Mouse (Mus musculus) heart, embryonic 16.5 days (tissue): ENCODE measurements around the gene Aplf. TPM values are rescaled to one million over a fixed set of nuclear protein-coding genes. Genes with fewer than 3 reads are reported as not detected.

Experiments used
- ATAC-seq: fragments of 200-750 bp; cut with Nextera tagmentation; replicated peaks from 2 replicates; pipeline ENCODE4 v1.8.0; 2017; ENCODE audit warnings: moderate number of reproducible peaks; ENCODE audit not compliant: insufficient read depth, low FRiP score; ENCODE audit errors: extremely low read depth
- H3K27ac ChIP-seq: fragments of 300-500 bp; sonication (generic); 2 replicates; pipeline ENCODE4 v1.5.1; 2014; ENCODE audit warnings: mild to moderate bottlenecking, low read length, control low read depth, moderate library complexity
- H3K27me3 ChIP-seq: fragments of 300-500 bp; sonication (generic); 2 replicates; pipeline ENCODE4 v1.6.1; 2014; ENCODE audit warnings: low read length, mixed read lengths; ENCODE audit not compliant: control insufficient read depth, insufficient read depth
- H3K36me3 ChIP-seq: fragments of 300-500 bp; sonication (generic); 2 replicates; pipeline ENCODE4 v1.6.1; 2014; ENCODE audit not compliant: control insufficient read depth, insufficient read depth
- H3K4me1 ChIP-seq: fragments of 300-500 bp; sonication (generic); 2 replicates; pipeline ENCODE4 v1.6.1; 2014; ENCODE audit warnings: low read length, mixed read lengths; ENCODE audit not compliant: control insufficient read depth, insufficient read depth
- H3K4me2 ChIP-seq: fragments of 300-500 bp; sonication (generic); 2 replicates; pipeline ENCODE4 v1.6.1; 2014; ENCODE audit warnings: low read depth, mild to moderate bottlenecking, control low read depth, low read length
- H3K4me3 ChIP-seq: fragments of 300-500 bp; sonication (generic); 2 replicates; pipeline ENCODE4 v1.5.1; 2014; ENCODE audit warnings: mild to moderate bottlenecking, control low read depth, low read length
- H3K9ac ChIP-seq: fragments of 300-500 bp; sonication (generic); 2 replicates; pipeline ENCODE4 v1.6.1; 2014; ENCODE audit warnings: low read length, control low read depth
- H3K9me3 ChIP-seq: fragments of 300-500 bp; sonication (generic); replicated peaks from 2 replicates; pipeline ENCODE4 v1.6.1; 2016; ENCODE audit warnings: low read length; ENCODE audit not compliant: control insufficient read depth
- WGBS: fragments of 180-500 bp; shearing (Covaris S2); extraction: QIAGEN DNeasy Blood & Tissue Kit; methylation state at CpG from one replicate; pipeline ENCODE4 v1.1.7; 2014; 5-methylcytosine and 5-hydroxymethylcytosine counted together
- polyA plus RNA-seq: library from polyadenylated mRNA; unstranded; fragments of >200 nt; fragmentation: Nextera tagmentation; extraction: Ambion mirVana; gene quantifications from 2 replicates; pipeline ENCODE4 v1.2.1, GENCODE M21; 2015

Aplf gene
- polyA plus RNA-seq, 1 experiment from 2014 or later: 7.2 TPM

DNA sequence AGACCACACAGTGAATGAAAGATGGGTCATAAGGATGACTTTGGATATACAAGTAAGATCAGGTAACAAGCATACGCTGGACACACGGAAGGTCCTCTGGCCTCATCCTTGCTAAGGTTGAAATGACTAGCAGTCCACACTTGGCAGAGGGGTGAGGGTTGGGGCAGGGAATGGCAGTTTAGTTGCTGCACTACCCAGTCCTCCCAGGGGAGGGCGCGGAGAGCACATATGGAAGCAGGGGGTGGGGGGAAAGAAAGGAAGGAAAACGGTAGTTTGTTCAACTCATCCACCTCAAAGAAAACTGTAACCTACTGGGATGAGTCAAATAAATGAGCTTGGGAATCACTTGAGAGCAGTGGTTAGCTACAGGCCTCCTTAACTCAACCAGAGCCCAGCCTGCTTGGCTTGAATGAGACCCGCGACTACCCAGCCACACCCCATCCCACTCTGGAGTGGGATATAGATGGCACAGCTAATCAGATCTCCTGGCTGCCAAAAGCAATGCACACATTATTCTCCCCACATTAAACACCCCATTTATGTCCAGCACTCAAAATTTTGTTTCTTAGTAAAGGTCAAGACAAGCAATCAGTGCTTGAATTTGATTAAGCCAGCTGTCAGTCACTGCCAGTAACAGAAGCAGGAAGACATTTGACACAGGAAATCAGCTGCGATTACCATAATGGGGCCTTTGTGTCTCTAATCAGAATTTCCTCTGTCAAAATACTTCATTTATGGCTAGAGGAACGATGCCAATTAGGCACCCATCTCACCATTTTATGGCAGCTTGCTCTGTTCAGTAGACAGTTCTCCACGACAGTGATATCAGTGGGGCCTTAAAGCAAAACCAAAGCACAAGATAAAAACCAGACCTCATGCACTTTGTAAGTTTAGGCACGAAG lies 56.9 kb downstream of the Aplf start:
- WGBS: 56% methylated on average over 11 of the region's 11 CpGs
- Histone ChIP-seq H3K9ac (no peak overlapping the region), H3K4me2 (no peak overlapping the region), H3K4me1 (no peaks in the 10 kb centered on the region), H3K9me3 (no peaks in the 10 kb centered on the region), H3K4me3 (no peak overlapping the region), H3K27me3 (0 out of 2 replicates have a peak, but pooled peaks cover 2% of the 10 kb centered on the region), H3K27ac (no peak overlapping the region), H3K36me3 (no peaks in the 10 kb centered on the region)
- no peak for ATAC-seq

DNA sequence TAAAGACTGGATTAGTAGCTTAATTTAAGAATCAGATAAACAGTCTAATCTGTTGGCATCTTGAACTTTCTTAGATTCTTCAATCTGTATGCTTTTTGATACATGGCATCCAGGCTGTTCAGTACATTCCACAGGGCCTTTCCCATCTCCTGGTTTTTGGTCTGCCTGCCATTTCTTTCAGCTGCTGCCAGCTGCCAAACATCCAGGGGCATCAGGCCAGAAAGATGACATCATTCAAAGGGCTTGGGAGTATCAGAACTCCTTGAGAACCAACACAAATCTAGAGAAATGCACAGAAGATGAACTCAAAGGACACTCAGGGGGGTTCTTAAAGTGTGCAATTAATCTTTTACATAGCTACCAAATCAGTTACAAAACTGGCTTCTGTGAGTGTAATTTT lies 72.2 kb downstream of the Aplf start:
- no peaks in the 10 kb centered on the region for H3K36me3 ChIP-seq
- no peaks in the 10 kb centered on the region for H3K27me3 ChIP-seq
- no peak for ATAC-seq
- no peak overlapping the region for H3K9ac ChIP-seq
- H3K4me1 ChIP-seq: peaks cover 5% of the 10 kb centered on the region; the same call in 1 of the 2 replicates
- 0 out of 2 replicates have a peak, but pooled peaks cover 2% of the 10 kb centered on the region for H3K9me3 ChIP-seq
- no peak overlapping the region for H3K4me2 ChIP-seq
- no peak overlapping the region for H3K27ac ChIP-seq
- no peak overlapping the region for H3K4me3 ChIP-seq

DNA sequence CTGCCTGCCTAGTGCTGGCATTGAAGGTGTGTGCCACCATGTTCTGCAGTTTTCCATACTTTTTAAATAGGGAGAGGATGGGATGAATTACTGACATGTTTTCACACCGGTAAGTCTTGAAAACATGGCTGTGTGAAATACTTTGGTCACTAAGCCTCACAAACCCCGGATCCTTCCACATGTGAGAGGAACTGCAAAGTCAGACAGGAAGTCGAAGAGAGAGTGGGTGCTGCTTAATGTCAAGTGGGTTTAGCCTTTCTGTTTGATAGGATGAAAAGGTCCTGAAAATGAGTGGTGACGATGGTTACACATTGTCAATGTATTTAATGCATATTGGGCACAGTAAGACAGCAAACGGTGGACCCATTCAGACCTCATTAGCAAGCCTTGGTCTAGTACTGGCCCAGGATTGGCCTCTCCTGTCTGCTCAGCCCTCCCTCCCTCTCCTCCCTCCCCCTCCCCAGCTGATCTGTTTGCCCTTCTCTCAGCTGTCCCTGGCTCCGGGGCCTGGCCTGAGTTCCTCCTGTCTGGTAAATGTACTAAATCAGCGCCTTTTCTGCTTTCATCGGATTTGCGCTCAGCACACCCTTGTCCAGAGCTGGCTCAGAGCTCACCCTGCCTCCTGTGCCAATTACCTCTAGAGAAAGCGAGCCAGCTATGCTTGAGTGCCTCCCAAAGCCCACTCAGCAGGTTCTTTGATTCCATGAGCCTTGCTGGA lies 74.7 kb downstream of the Aplf start:
- WGBS: 47% methylated on average over 10 of the region's 10 CpGs
- peak; percentile 58 for ATAC-seq

GRCm38 (mm10) chr6:87594188-87594587 lies 77.8 kb downstream of the Aplf start:
- peaks cover 7% of the 10 kb centered on the region for H3K27me3 ChIP-seq
- no peaks in the 10 kb centered on the region for H3K36me3 ChIP-seq
- H3K9ac ChIP-seq: no peak overlapping the region
- no peak for ATAC-seq
- H3K9me3 ChIP-seq: no peaks in the 10 kb centered on the region
- no peak overlapping the region for H3K4me3 ChIP-seq
- 59% methylated on average over 6 of the region's 6 CpGs for WGBS
- peaks cover 14% of the 10 kb centered on the region for H3K4me1 ChIP-seq
- no peak overlapping the region for H3K27ac ChIP-seq
- H3K4me2 ChIP-seq: no peak overlapping the region

More for the DNA sequence above, 74.7 kb downstream of the Aplf start:
- Histone ChIP-seq H3K9me3 (no peaks in the 10 kb centered on the region), H3K4me2 (no peak overlapping the region), H3K9ac (no peak overlapping the region), H3K4me1 (peaks cover 5% of the 10 kb centered on the region; the same call in 1 of the 2 replicates), H3K27me3 (peaks cover 2% of the 10 kb centered on the region; the same call in 1 of the 2 replicates), H3K27ac (no peak overlapping the region), H3K4me3 (no peak overlapping the region), H3K36me3 (no peaks in the 10 kb centered on the region)

- H3K36me3 ChIP-seq: no peaks in the 10 kb centered on the region
- H3K4me3 ChIP-seq: peak within 1 kb of the TSS; percentile 55
- WGBS: under 1% methylated on average over 34 of the region's 34 CpGs
- H3K4me1 ChIP-seq: peaks cover 12% of the 10 kb centered on the region
- H3K27me3 ChIP-seq: peaks cover 22% of the 10 kb centered on the region
- peak within 1 kb of the TSS; percentile 77 for H3K4me2 ChIP-seq
- no peak within 1 kb of the TSS for H3K27ac ChIP-seq
- no peaks in the 10 kb centered on the region for H3K9me3 ChIP-seq
- H3K9ac ChIP-seq: peak within 1 kb of the TSS; percentile 58
- ATAC-seq: peak; percentile 88
Observed at GRCm38 (mm10) chr6:87590394-87591281, 81.4 kb downstream of the Aplf start, which contains the start of gene Prokr1. Gene Prokr1 (minus strand): TSS chr6:87590743.

DNA sequence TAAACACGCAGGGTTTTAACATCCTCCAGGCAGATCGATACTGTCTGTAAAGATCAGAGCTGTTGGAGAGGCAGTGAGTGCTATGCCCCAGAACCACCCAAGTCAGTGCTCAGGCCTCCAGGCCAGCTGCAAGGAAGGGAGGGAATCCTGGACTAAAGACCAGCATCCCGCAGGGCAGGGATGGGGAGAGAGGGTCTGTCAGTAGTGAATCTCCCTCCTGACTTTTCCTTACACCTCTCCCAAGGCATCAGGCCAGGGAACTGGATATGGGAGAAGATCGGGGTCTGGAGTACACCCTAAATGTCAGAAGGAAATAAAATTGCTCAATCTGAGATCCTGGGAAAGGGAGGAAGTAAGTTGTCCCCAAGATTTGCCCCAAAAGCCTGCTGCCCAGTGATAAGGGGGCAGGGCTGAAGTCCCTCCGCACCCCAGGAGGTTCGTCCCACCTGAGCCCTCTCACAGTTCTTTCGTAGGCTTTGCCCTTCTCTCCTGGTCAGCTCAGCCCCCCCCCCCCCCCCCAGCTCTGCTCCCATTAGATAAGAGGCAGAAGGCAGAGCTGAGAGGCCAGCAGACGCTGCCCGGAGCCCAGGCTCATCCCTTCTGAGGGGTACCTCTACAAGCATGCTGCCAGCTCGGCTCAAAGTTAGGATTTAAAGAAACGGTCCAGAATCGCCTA lies 82.1 kb downstream of the Aplf start:
- Histone ChIP-seq H3K4me2 (peak overlapping the region; percentile 77), H3K27me3 (peaks cover 27% of the 10 kb centered on the region), H3K4me1 (peaks cover 12% of the 10 kb centered on the region), H3K9me3 (no peaks in the 10 kb centered on the region), H3K36me3 (no peaks in the 10 kb centered on the region), H3K9ac (peak overlapping the region; percentile 58), H3K4me3 (peak overlapping the region; percentile 55), H3K27ac (no peak overlapping the region)
- no peak for ATAC-seq
- WGBS: 19% methylated on average over 12 of the region's 12 CpGs

- no peak overlapping the region for H3K4me2 ChIP-seq
Observed at GRCm38 (mm10) chr6:87583991-87584390, 88.0 kb downstream of the Aplf start.

DNA sequence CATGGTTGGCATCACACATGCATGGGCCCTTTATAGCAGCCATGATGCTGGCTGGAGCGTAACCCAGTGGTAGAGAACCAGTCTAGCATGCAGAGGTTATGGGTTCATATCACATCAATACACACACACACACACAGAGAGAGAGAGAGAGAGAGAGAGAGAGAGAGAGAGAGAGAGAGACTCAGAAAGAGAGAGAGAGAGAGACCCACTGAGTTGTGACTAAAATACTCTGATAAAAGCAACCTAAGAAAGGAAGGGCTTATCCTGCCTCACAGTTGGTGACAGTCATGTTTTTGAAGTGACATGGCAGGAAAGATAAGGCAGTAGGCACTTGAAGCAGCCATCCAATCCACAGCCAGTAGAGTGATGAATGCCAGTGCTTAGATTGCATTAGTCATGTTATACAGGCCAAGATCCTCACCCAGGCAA lies 88.8 kb downstream of the Aplf start:
- peak; percentile 81 for ATAC-seq
- H3K4me2 ChIP-seq: no peak overlapping the region
- no peak overlapping the region for H3K4me3 ChIP-seq

More at GRCm38 (mm10) chr6:87583991-87584390, 88.0 kb downstream of the Aplf start:
- H3K36me3 ChIP-seq: no peaks in the 10 kb centered on the region
- H3K27ac ChIP-seq: no peak overlapping the region
- WGBS: 83% methylated on average over 7 of the region's 7 CpGs
- peaks cover 19% of the 10 kb centered on the region for H3K27me3 ChIP-seq
- H3K4me3 ChIP-seq: no peak overlapping the region
- no peak for ATAC-seq
- H3K9me3 ChIP-seq: no peaks in the 10 kb centered on the region
- peaks cover 18% of the 10 kb centered on the region for H3K4me1 ChIP-seq
- no peak overlapping the region for H3K9ac ChIP-seq

More for the DNA sequence above, 88.8 kb downstream of the Aplf start:
- Histone ChIP-seq H3K36me3 (no peaks in the 10 kb centered on the region), H3K27me3 (peaks cover 13% of the 10 kb centered on the region; the same call in 1 of the 2 replicates), H3K9ac (no peak overlapping the region), H3K27ac (peak overlapping the region; percentile 0; the same call in 1 of the 2 replicates), H3K9me3 (no peaks in the 10 kb centered on the region), H3K4me1 (peaks cover 18% of the 10 kb centered on the region)
- WGBS: 73% methylated on average over 1 of the region's 1 CpGs
